Mouse (Mus musculus) heart, adult 2 months (tissue): Measurements from ENCODE around the gene Rab14.

Source experiments
- CTCF ChIP-seq: fragments of 200-600 bp; IDR thresholded peaks from 2 replicates; pipeline ENCODE4 v1.8.1; 2022; ENCODE audit warnings: antibody characterized with exemption, mild to moderate bottlenecking, moderate library complexity
- EP300 ChIP-seq: fragments of 200-500 bp; IDR thresholded peaks from 2 replicates; pipeline ENCODE4 v1.6.1; 2011; ENCODE audit warnings: low read depth, low read length, control low read depth; ENCODE audit not compliant: insufficient read depth
- POLR2A ChIP-seq: fragments of 200-500 bp; IDR thresholded peaks from 2 replicates; pipeline ENCODE4 v1.6.1; 2011; ENCODE audit warnings: mild to moderate bottlenecking, low read depth, low read length, control low read depth; ENCODE audit not compliant: insufficient read depth

- TF ChIP-seq CTCF (no peak), POLR2A (no peak), EP300 (no peak)
Measured at GRCm38 (mm10) chr2:35228145-35228544, 27.2 kb upstream of the Rab14 start.
